Mouse (Mus musculus) limb, embryonic 10.5 days (tissue): ENCODE results near the gene Bmp8a. TPM values are rescaled to one million over a fixed set of nuclear protein-coding genes. Genes with fewer than 3 reads are reported as not detected.

Experiments
- DNase-seq: peaks from one replicate; pipeline ENCODE4 v3.0.0-alpha.2; 2017; ENCODE audit warnings: low spot score
- H3K27ac ChIP-seq: fragments of 300-500 bp; sonication (generic); 2 replicates; pipeline ENCODE4 v1.5.1; 2016; ENCODE audit warnings: mild to moderate bottlenecking
- H3K27me3 ChIP-seq: fragments of 300-500 bp; sonication (generic); 2 replicates; pipeline ENCODE4 v1.6.1; 2016; ENCODE audit warnings: low read depth, mild to moderate bottlenecking; ENCODE audit not compliant: poor library complexity, severe bottlenecking
- H3K36me3 ChIP-seq: fragments of 300-500 bp; sonication (generic); 2 replicates; pipeline ENCODE4 v1.6.1; 2016; ENCODE audit warnings: mild to moderate bottlenecking, moderate library complexity
- H3K4me1 ChIP-seq: fragments of 300-500 bp; sonication (generic); 2 replicates; pipeline ENCODE4 v1.6.1; 2016
- H3K4me3 ChIP-seq: fragments of 300-500 bp; sonication (generic); 2 replicates; pipeline ENCODE4 v1.5.1; 2016; ENCODE audit warnings: mild to moderate bottlenecking, moderate library complexity
- H3K9me3 ChIP-seq: fragments of 300-500 bp; sonication (generic); replicated peaks from 2 replicates; pipeline ENCODE4 v1.6.1; 2016; ENCODE audit warnings: mild to moderate bottlenecking
- WGBS: fragments of 180-500 bp; shearing (Covaris S2); methylation state at CpG from one replicate; pipeline ENCODE4 v1.1.7; 2016; 5-methylcytosine and 5-hydroxymethylcytosine counted together
- polyA plus RNA-seq: library from polyadenylated mRNA; unstranded; fragments of >200 nt; fragmentation: Nextera tagmentation; extraction: Ambion mirVana; gene quantifications from 2 replicates; pipeline ENCODE4 v1.2.1, GENCODE M21; 2016

The Bmp8a gene
- polyA plus RNA-seq = 0.19 and 0.24 TPM in 2 replicates

DNA sequence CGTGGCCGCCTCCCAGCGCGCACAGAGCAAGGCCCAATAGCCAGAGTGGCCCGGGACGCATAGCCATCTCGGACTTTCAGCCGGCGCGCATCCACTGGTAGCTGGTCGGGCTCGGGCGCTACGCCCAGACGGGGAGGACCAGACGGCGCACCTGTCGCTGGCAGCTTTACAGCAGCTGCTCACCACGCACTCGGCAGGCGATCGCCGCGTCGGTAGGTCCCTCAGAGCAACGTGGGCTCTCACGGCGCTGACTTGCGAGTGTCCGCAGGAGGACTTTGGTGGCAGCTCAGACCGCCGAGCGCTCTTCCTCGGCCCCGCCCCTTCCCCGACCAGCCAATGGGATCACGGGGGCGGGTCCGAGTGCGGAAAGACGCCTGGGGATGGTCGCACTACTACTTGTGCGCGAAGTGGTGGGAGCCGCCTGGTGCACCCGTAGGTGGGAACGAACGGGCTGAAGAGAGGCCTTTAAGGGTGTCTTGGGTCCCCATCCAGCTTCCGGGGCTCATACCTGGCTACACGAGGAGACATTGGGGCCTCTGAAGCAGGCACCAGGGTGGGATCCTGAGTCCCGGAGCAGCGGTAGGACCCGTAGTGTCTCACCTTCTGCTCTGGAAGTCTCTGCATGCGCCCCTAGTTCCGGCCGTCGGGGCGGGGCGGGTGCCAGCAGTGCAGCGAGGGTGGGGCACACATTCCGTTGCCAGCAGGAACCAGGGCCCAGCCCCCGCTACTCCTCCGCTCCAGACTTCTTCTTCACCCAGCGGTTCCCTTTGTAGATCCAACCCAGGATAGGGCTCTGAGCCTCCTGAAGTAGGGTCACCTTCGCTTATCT is at the start of gene Bmp8a:
Bmp8a (minus strand) TSS at position 611 of the 829 bp plus-strand sequence.
- Histone ChIP-seq H3K4me1 (peaks cover 14% of the 10 kb centered on the region), H3K27me3 (peaks cover 62% of the 10 kb centered on the region), H3K4me3 (peak within 1 kb of the TSS; percentile 61), H3K9me3 (no peaks in the 10 kb centered on the region), H3K27ac (no peak within 1 kb of the TSS), H3K36me3 (peaks cover 3% of the 10 kb centered on the region; the same call in 1 of the 2 replicates)
- peak; percentile 87 for DNase-seq
- WGBS = under 1% methylated on average over 65 of the region's 65 CpGs

DNA sequence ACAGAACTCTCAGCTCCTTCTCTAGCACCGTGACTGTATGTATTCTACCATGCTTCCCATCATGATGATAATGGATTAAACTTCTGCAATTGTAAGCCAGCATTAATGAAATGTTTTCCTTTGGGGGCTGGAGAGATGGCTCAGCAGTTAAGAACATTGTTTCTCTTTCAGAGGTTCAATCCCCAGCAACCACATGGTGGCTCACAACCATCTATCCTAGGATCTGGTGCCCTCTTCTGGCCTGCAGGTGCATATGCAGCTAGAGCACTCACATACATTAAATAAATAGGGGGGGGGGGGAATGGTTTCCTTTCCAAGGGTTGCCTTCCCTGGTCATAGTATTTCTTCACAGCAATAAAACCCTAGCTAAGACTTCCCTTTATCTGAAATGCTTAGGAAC is 49.1 kb upstream of the Bmp8a start:
- Histone ChIP-seq H3K4me1 (no peaks in the 10 kb centered on the region), H3K9me3 (no peaks in the 10 kb centered on the region), H3K4me3 (no peak overlapping the region), H3K27ac (no peak overlapping the region), H3K36me3 (peaks cover 97% of the 10 kb centered on the region), H3K27me3 (no peaks in the 10 kb centered on the region)
- DNase-seq = no peak
- WGBS = 97% methylated on average over 1 of the region's 1 CpGs

DNA sequence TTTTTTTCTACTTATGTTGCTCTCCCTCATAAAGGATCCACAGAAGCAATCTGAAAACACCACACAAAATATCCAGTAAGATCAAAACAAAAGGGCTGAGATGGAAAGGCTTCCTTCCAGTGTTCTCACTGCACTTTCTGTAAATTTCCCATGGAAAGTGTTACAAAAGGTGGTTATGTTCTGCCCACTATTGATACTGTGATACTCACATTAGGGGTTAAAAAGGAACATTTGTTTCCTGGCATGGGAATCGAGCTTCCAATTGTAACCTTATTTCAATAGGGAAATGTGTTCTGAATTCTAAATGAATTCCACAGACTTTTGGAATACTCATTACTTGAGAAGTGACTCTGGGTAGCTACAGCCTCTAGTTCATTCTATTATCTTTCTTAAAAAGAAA is 42.0 kb upstream of the Bmp8a start:
- WGBS = 63% methylated on average over 1 of the region's 1 CpGs
- peaks cover 98% of the 10 kb centered on the region for H3K36me3 ChIP-seq
- no peaks in the 10 kb centered on the region for H3K4me1 ChIP-seq
- no peak overlapping the region for H3K27ac ChIP-seq
- no peaks in the 10 kb centered on the region for H3K9me3 ChIP-seq
- DNase-seq = no peak
- no peak overlapping the region for H3K4me3 ChIP-seq
- no peaks in the 10 kb centered on the region for H3K27me3 ChIP-seq

DNA sequence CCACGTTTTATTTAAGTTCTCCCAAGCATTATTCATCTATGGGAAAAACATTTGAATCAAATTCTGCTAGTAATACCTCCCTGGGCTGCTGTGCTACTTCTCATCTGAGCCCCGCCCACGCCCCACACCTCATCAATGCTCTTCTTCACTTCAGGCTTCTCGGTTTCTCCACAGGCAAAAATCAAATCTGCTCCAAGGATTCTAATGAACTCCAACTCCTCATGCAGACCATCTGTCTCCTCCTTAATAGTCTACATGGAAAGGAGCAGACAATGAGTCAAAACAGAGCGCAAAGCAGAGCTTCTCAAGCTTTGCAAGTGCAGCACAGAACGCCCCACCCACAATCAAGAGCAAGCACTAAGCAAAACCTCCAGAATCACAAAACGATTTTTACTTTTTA is 40.1 kb upstream of the Bmp8a start:
- 93% methylated on average over 7 of the region's 7 CpGs for WGBS
- Histone ChIP-seq H3K4me3 (no peak overlapping the region), H3K27me3 (no peaks in the 10 kb centered on the region), H3K9me3 (no peaks in the 10 kb centered on the region), H3K36me3 (peaks cover 98% of the 10 kb centered on the region), H3K4me1 (no peaks in the 10 kb centered on the region), H3K27ac (no peak overlapping the region)
- no peak for DNase-seq

DNA sequence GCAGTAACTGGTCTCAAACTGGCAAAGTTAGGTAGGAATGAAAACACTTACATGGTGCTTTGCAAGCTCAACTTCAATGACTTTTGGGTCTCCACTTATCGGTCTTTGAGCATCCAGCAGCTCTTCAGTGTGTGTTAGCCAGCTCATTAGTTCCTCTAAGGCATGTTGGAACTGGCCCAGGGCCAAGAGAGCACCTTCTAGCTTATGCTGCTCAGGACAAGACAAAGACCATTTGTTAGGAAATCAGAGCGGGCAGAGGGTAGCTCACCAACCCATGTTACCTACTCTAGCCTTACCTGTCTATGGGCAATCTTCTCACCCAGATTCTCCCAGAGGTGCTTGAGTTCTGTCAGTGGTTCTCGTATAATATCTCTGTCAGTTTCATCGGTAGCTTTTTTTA is 39.0 kb upstream of the Bmp8a start:
- DNase-seq = no peak
- no peak overlapping the region for H3K4me3 ChIP-seq
- H3K27me3 ChIP-seq = no peaks in the 10 kb centered on the region
- no peak overlapping the region for H3K27ac ChIP-seq
- no peaks in the 10 kb centered on the region for H3K4me1 ChIP-seq
- H3K36me3 ChIP-seq = peaks cover 99% of the 10 kb centered on the region
- WGBS = 94% methylated on average over 4 of the region's 4 CpGs
- no peaks in the 10 kb centered on the region for H3K9me3 ChIP-seq

DNA sequence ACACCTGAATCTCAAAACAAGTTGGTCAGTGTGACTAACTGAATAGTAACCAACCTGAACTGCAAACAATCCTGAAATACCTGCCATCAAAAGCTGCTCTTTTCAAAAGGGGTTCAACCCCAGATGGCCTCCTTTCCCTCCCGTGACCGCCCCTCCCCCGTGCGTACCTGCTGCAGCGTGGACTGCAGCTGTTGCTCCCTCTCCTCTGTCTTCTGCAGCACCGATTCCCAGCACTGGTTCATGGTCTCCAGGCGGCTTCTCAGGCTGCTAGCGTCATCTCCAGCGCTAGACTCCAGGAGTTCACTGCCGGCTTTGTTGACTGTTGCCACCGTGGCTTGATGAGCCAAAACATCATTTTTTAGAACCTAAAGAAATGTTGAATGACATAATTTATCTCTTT is 38.5 kb upstream of the Bmp8a start:
- Histone ChIP-seq H3K27ac (no peak overlapping the region), H3K36me3 (peaks cover 99% of the 10 kb centered on the region), H3K4me3 (no peak overlapping the region), H3K4me1 (no peaks in the 10 kb centered on the region), H3K9me3 (no peaks in the 10 kb centered on the region), H3K27me3 (no peaks in the 10 kb centered on the region)
- no peak for DNase-seq
- WGBS = 94% methylated on average over 11 of the region's 11 CpGs

DNA sequence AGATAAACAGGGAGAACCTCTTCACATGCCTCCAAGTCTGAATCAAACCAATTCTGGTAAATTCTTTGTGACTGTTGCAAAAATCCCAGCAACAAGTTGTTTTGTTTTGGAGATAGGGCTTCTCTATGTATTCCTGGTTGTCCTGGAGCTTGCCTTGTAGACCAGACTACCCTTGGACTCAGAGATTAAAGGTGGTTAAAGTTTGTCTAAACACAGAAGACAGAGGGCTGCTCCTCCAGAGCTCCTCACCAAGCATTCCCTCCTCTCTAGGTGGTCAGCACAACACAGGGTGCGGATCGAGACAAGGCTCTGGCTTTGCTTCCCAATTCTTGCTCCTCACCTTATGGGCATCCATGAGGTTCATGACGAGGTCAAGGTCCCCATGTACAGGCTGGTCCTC is 33.0 kb upstream of the Bmp8a start:
- H3K4me1 ChIP-seq = no peaks in the 10 kb centered on the region
- H3K9me3 ChIP-seq = no peaks in the 10 kb centered on the region
- peaks cover 99% of the 10 kb centered on the region for H3K36me3 ChIP-seq
- no peak overlapping the region for H3K4me3 ChIP-seq
- peak; percentile 27 for DNase-seq
- 94% methylated on average over 3 of the region's 3 CpGs for WGBS
- H3K27me3 ChIP-seq = no peaks in the 10 kb centered on the region
- no peak overlapping the region for H3K27ac ChIP-seq

DNA sequence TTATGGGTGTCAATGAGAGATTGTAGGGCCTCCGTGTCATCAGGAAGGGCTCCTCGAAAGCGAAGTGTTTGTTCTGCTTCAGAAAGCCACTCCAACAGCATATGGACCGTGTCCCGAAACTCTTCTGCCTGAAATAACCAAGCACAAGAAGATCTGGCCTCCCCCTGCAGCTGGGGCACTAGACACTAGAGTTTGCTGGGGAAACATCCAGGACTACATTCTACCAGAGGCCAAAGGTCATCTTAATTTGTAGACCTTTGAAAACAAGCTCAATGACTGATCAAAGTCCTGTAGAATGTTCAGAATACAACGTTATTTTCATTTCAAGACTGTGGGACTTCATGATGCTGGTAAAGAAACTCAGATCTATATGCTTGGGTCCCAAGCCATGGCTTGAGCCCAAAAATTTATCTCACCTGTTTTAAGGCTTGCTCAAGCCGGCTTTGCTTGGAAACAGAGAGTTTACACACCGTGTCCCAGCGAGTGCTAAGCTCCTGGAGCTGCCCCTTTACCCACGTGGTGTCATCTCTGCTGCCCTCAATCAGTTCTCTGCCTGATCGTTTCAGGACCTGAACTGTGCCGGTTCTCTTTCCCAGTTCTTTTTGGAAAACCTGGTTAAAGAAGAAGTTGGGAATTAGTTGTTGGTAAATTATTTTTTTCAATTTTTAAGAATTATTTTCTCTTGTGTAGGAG is 31.4 kb upstream of the Bmp8a start:
- Histone ChIP-seq H3K9me3 (no peaks in the 10 kb centered on the region), H3K36me3 (peaks cover 100% of the 10 kb centered on the region), H3K4me3 (no peak overlapping the region), H3K4me1 (no peaks in the 10 kb centered on the region), H3K27me3 (no peaks in the 10 kb centered on the region), H3K27ac (no peak overlapping the region)
- DNase-seq = no peak
- 92% methylated on average over 12 of the region's 12 CpGs for WGBS

DNA sequence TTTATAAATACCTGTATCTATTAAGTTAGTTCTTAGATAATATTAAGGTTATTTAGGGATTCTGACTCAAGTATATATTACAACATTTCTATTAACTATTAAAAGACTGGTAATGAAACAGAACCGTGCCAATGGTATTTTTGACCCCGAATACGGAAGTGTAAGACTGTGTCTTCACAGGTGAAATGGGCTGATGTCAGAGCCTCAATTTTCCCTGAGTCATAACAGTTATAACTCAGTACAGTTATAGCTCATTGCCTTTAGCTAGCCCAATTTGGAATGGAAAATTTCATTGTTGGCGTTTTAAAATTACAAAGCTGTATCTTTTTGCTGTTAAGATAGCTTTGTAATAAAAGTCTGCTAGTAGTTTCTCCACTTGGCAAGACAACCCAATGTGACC is 20.5 kb upstream of the Bmp8a start:
- Histone ChIP-seq H3K27me3 (no peaks in the 10 kb centered on the region), H3K36me3 (peaks cover 96% of the 10 kb centered on the region), H3K4me3 (no peak overlapping the region), H3K4me1 (no peaks in the 10 kb centered on the region), H3K9me3 (no peaks in the 10 kb centered on the region), H3K27ac (no peak overlapping the region)
- WGBS = 93% methylated on average over 4 of the region's 4 CpGs
- no peak for DNase-seq

DNA sequence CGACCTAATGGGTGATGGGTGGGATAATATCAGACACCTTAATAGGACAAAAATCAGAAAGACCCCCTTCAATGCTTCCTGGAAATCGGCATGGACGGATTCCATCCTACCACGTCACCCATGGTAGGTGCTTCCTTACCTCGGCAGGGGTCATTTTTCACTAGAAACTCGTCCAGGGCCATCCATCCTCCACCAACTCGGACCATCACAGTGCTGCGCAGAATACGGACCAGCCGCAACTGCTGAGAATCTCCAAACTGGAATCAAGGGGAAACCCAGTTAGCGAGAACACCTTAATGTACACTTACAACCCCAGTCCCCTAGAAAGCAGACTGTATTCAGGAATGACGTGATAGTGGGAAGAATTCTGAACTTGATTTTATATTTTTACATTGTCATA is 17.7 kb upstream of the Bmp8a start:
- H3K4me3 ChIP-seq = no peak overlapping the region
- H3K4me1 ChIP-seq = no peaks in the 10 kb centered on the region
- H3K27me3 ChIP-seq = no peaks in the 10 kb centered on the region
- no peaks in the 10 kb centered on the region for H3K9me3 ChIP-seq
- peaks cover 96% of the 10 kb centered on the region for H3K36me3 ChIP-seq
- DNase-seq = peak; percentile 21
- H3K27ac ChIP-seq = no peak overlapping the region
- WGBS = 95% methylated on average over 12 of the region's 12 CpGs

DNA sequence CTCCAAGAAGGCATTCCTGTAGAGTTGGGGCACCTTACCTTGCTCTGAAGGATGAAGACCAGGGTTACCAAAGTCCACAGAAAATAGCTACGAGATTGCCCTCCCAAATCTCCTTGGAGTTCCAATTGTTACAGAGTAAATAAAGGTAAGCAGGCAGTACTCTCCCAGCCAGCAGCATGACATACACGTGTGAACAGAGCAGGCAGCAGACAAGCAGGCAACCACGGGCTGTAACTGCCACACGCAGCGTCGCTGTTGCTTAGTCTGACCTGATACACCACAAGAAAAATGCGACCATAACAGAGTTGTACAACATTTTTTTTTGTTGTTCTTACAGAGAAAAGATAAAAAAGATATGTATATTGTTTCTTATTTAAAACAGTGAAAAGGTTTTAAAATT is 15.6 kb upstream of the Bmp8a start:
- Histone ChIP-seq H3K27me3 (no peaks in the 10 kb centered on the region), H3K36me3 (peaks cover 96% of the 10 kb centered on the region), H3K4me1 (no peaks in the 10 kb centered on the region), H3K27ac (no peak overlapping the region), H3K4me3 (no peak overlapping the region), H3K9me3 (no peaks in the 10 kb centered on the region)
- peak; percentile 27 for DNase-seq
- 95% methylated on average over 7 of the region's 7 CpGs for WGBS

DNA sequence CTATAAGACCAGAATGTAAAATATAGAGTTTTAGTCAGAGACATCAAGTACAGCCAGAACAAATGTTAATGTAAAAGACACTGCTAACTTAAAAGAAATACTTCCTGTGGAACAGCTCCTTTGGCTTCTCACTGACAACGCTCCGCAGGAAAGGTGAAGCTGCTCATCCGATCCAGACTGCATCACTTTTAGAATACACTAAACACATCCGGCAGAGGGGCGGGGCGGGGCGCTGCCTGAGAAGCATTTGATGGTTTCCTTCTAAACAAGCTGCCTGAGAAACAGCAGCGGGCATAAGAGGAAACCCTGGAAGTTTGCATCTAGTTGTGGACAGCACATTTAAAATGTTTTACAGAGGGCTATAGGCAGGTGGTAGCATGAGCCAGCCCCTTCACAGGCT is 12.9 kb upstream of the Bmp8a start:
- peak; percentile 26 for DNase-seq
- Histone ChIP-seq H3K9me3 (no peaks in the 10 kb centered on the region), H3K4me1 (no peaks in the 10 kb centered on the region), H3K36me3 (peaks cover 96% of the 10 kb centered on the region), H3K27me3 (no peaks in the 10 kb centered on the region), H3K27ac (no peak overlapping the region), H3K4me3 (no peak overlapping the region)
- 91% methylated on average over 8 of the region's 8 CpGs for WGBS

DNA sequence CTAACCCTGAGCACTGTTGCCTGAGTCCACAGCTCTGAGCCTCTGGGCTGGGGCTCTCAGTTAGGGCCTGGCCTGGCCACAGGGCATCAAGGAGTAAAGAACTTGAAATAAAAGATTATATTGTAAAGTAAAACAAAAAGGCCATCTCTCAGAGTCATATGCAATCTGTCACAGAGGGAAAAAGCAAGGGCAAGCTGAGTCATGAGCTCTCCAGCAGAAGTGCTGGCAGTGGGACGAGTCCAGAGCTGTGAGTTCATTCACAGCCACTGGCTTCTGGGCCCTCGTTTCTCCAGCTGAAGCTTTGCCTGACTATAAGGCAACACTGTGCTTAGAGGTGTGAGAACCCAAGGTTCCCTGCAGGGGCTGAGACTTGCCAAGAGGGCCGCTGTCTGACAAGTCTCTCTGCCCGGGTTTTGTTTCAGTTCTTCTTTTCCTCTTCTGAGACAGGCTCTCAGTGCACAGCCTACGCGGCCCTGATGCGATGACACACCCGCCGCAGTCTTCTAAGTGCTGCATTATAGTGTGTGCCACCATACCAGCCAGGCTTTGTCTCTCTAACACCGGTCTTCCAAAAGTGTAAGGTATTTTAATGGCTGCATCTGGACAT is 10.3 kb upstream of the Bmp8a start:
- Histone ChIP-seq H3K36me3 (peaks cover 100% of the 10 kb centered on the region), H3K4me3 (no peak overlapping the region), H3K9me3 (no peaks in the 10 kb centered on the region), H3K4me1 (no peaks in the 10 kb centered on the region), H3K27ac (no peak overlapping the region), H3K27me3 (no peaks in the 10 kb centered on the region)
- WGBS = 92% methylated on average over 10 of the region's 10 CpGs
- DNase-seq = no peak
